Mouse (Mus musculus): ENCODE measurements around the gene Slit3.

The Slit3 gene

DNA sequence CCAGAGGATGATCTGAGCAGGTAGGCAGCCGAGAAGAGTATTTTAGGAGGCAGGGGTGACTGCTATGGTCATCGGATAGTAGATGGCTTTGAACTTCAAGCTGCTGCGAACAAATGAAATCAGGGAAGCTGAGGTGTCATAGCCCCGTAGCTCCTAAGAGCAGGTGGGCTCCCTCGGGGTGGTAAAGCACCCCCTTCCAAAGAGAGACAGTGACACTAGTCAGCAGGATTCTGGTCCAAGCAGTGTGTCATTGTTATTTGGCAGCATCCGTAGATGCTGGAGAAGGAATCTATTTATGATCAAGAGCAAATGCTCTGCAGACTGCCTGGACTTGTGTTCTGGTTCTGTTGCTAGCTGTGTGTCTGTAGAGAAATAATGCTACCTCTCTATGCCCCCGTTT, 154.3 kb downstream of the Slit3 start:
- DNase-seq (ENCODE audit: low spot score): no peak

DNA sequence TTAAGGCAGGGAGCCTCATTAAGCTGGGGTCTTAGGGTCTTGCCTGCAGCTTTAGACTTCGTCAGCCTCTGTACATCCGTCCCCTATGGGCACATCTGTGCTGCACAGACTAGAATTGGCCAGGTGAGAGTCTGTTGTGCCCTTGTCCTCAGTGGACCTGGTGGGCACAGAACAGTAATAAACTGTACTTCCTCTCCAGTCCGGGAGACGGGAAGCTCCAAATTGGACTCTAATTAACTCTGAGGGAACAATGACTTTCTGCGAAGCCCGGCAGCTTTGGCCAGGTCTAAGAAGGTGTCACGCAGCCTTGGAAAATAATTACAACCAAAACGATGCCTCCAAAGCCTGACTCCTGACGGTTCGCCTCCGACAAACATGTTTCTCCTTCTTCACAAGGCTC, 155.0 kb downstream of the Slit3 start:
- DNase-seq (ENCODE audit: low spot score): no peak

DNA sequence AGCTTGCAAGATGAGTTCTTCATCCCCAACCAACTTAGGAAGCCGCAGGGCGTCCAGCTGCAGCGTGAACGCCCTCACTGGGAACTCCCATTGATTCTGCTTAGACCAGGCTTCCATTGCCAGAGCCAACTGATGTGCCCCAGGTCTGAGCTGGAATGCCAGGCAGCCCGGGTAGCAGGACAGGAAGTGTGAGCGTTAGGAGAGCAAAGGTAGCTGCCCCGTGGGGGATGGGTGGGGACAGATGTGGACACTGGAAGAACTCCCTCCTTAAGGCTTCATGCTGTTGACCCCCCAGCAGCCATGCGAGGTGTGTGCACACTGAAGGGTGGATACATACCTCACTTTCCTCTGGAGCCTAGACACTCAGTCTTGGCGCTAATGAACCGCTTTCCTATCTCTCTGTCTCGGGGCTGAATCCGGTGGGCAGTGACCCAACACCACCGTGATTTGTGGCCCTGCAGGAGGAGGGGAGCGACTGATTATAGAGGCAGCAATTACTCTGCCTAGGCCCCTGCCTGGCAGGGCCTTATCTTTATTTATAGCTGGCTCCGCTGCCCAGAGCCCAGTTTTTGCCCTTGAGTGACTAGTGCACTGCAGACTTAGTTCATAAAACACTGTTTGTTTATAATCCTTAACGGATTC, 157.2 kb downstream of the Slit3 start:
- DNase-seq (ENCODE audit: low spot score): no peak

DNA sequence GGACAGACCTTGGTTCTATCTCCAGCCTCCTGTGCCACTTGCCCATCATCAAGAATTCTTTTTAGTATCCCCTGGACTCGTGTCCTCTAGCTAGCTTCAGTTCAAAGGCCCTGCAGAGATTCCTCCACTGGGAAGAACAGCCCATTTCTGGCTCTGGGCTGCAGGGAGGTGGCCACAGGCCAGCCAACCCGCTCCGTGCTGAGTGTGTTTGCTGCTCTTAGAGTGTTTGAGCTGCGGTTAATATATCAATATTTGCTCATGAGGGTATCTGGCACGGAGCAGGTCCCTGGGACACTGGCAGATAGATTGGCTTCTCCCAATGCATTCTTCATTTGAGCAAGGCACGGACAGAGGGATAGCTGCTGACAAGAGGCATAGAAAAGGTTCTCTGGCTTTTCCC, 159.8 kb downstream of the Slit3 start:
- no peak for DNase-seq (ENCODE audit: low spot score)

DNA sequence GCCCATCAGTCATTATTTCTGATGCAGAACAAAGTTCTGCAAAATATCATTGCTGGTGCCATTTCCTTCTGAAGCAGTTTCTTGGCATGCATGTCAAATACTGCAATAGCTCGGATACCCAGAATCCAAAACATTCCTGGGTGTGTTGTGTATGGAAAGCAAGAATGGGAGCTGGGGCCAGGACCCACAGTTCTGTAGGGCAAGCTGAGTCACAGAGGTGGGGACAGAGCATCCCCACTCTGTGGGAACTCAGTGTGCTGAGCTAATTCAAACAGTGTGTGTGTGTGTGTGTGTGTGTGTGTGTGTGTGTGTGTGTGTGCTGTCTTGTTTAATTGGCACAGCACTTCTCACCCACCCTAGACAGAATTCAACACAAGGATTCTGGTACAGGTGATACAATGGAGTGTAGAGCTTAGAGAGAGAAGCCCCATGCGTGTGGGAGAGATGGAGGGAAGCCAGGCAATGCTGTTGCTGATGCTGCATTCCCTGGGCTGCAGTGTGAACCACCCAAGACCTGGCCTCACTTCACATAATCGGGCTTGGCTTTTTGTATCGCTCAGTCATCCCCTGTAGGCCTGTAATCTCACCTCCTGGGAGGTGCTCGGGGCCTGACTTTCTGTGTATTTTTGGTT, 161.1 kb downstream of the Slit3 start:
- DNase-seq (ENCODE audit: low spot score): no peak

DNA sequence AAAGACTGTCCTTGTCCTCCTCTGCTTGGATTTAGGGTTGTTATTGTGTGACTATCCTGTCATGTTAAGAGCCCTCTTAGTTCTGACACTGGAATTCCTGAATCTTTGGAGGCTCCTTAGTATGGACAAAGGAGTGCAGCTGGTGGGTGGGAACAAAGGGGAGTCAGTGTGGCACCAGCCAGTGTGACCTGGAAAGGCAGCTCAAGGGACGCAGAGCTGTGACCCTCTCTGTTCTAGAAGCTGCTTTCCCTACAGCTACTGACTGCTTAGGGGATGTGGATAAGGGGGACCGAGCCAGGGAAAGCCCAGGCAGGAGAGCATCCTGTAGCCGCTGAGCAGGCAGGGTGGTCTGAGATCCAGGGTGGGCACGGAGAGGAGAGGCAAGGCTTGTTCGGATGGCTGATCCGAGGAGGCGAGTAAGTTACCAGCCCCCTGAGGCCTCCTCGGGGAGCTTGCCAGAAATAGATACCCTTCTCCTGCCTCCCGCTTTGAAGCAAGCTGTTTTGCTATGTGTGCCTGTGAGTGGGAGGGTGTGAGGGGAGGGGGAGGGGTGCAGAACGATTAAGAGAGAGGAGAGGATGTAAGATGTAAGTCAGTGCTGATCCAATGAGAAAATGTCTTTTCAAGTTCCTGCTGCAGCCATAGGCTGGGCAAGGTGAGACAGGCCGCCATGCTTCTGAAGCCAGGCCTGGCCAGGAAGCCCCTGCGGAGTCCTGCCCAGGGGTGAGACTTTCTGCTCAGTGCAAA, 162.0 kb downstream of the Slit3 start:
- no peak for DNase-seq (ENCODE audit: low spot score)

DNA sequence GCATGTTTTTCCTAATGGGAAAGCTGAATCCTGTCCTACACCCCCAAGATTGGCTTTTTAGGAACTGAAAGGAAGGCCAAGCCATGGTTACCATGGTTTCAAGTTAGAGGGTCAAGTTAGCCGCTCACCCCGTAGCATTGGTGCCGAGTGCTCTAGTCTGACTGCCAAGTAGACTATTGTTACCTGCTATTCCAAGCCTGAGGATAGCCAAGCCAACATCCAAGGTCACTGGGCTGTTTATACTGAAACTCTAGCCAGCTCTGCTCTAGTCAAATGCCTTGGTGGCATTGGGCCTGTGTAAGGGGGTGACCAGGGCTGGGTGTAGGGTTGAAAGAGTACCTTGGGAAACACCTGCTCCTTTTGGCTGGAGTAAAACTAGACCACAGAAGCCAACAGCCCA, 162.7 kb downstream of the Slit3 start:
- DNase-seq (ENCODE audit: low spot score): no peak

DNA sequence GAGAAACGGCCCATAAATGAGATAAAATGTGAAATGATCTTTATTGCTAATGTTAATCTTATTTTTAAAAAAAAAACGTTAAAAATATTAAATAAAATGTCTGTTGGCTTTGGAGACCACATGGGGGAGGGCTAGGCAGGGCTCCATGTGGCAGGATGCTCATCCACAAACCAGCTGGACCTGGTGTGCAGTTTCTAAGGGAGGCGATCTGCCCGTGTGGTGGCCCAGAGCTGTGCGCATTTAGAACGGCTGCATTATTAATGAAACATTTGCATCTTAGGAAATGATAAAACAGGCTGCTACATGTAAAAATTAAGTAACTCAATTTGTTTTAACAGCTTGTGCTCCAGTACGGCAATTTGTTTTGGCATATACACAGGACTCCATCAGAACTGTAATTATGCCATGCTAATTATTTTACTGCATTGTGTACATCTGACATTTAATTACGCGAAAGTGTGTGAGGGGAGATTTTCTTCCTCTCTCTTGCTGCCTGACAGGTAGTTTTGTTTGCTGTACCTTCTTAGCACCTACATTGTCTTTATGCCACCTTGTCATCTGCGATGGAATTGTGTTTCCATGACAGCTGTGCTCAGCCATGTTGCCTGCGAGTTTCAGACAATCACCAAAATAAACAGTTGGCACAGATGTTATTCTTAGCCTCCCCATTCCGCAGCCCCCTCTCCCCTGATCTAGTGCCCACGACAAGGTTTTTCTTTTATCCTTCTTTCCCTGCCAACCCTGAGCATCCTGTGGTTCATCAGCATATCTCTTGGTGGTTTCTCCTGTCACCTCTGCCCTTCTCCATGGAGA, 165.8 kb downstream of the Slit3 start:
- DNase-seq (ENCODE audit: low spot score): no peak

DNA sequence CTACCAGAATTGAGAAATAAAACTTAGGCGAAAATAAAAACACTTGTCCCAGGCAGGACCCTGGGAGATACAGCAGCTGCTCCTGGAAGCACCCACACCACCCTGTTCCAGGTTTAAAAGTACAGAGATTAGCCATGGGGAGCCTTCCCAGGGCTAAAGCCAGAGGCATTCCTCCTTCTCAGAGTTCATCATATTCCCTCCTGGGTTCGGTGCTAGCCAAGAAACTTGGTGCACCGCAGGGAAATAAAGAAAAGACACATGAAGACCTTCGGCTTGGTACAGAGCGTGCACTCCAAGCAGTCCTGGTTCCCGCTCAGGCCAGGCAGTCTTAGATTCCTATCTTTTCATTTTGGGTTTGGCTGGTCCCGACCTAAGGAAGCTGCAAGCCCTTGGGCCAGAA, 167.0 kb downstream of the Slit3 start:
- no peak for DNase-seq (ENCODE audit: low spot score)

DNA sequence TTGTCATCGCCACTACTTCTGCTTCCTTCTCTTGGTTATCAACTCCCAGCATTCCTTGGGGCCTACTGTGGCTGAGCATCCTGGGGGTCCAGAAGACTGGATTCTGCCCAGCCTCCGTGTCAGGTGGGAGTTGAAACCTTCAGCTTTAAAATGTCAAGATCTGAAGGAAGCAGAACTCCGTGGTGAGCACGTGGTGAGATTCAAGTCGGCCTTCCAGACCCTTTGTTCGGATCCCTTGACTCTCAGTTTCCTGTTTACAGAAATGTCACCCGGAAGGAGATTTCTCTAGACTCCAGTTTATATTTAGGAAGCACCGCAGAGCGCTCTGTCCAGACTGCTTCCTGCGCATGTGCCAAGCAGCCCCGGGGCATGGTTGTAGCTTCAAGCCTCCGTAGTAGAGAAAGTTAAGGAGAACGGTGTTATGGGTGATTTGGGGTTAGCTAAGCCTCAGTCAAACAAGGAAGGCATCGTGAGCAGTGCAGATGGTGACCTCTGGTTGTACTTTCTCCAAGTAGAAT, 167.8 kb downstream of the Slit3 start:
- DNase-seq (ENCODE audit: low spot score): no peak

DNA sequence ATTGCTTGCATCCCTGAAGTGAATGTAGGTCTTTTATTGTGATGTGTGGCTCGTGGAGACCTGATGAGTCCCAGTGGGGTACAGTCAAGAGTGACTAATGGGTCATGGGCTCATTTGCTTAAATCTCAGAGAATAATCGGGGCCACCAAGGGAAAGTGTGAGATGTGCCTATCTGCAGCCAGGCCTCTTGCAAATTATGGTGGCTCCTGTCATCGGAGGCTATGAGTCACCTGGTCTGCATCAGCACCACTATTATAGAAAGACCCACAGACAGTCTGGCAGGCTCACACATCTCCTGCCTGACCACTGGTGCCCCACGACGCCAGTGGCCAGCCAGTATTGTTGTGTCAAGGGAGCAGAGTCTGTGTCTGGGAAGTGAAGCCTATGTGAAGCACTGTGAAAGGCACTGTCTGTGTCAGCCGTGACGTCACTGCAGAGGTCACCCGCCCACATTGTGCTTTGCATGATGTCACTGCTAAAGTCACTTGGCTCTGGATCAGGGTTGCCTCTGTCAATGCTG, 171.3 kb downstream of the Slit3 start:
- no peak for DNase-seq (ENCODE audit: low spot score)

DNA sequence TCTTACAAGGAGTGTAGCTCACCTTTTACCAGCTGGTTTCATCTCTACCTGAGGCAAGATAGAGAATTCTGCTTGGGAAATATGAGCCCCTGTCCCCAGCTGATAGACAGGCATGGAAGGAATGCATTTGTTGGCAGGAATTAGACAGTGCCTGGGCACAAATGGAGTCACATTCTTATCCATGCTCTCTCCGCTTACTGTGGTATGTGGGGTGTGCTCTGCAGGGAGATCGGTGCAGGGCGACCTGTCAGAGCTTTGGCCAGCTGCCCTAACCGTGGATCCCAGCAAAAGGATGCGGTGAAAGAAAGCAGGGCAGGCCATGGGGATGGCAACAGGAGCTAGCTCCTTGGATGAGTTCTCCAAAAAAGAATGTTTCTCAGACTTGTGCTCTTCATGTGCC, 172.2 kb downstream of the Slit3 start:
- no peak for DNase-seq (ENCODE audit: low spot score)

DNA sequence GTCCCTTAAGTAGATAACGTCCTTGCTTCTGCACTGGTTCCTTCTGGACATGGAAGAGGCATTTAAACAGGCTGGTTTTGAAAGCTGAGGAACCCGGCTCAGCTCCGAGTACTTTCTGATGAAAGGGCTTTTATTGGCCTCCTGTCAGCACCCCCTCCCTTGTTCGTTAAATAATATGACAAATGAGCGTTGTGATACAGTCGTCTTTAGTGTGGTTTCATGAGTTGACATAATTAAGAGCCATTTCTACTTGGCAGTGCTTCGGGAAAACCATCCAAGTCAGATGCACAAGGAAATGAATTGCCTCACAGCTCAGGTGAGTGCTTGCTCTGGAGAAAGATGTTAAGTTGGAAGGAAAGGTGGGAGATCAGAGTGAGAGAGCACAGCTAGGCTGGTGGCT, 173.6 kb downstream of the Slit3 start:
- DNase-seq (ENCODE audit: low spot score): no peak

DNA sequence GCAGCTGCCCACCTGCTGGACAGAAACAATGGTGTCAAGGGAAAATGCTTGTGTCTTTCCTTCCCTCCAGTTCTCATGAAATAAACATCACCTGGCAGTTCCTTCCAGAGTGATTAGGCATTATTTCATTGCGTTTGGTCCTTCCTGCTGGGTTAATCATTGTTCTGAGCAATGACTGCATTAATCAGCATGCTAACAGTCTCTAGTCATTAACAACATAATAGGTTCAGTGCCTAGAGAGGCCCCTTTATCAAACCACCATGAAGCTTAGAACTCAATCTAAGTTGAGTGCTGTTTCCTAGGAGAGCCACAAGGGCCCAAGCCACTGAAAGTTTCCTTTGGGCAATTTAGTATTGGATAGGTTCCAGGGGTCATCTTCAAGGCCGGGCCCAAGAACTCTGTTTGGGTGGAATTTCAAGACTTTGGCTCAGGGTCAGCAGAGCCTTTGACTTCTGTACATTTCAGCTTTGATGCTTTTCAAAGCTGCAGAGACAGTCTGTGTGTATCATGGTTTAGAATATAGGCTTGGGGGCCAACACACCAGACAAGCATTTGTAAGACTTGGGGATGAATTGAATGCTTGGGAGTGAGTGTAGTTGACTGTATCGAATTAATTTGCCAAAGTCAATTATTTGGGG, 174.3 kb downstream of the Slit3 start:
- DNase-seq (ENCODE audit: low spot score): no peak

DNA sequence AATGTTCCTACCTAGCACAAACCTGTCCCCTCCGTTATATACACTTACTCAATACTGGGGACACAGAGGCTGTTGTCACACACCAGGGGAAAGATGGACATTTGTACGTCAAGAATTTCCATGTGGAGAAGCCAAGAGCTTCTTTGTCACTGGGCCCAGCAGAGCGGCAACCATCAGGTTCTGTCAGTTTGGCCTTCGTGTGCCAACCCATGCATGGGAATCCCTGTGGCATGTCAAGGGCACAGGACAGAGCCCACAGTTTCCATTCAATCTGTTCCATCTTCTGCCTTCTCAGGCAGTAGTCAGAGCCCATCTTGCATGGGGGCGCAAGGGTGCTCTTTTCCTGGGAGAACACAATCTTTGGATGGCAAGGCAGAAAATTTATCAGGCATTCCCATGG, 175.8 kb downstream of the Slit3 start:
- no peak for DNase-seq (ENCODE audit: low spot score)

DNA sequence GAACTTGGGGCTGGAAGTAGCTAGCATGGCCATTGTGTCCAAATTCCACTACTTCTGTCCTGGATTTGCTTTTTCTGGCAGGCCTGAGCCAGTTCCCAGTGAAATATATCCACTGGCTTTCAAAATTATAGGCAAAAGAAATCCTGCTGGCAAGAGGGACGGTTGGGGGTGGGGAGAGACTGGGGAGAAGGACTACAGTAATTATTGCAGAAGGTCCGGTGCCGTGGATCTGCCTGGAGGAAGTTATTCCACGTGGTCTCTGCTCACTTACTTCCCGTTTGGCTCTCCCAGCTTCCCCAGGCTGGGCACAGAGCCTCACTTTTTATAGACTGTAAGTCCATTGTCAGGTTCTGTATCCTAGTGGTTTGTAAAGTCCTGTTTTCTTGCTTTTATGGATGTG, 176.3 kb downstream of the Slit3 start:
- DNase-seq (ENCODE audit: low spot score): peak; percentile 33

DNA sequence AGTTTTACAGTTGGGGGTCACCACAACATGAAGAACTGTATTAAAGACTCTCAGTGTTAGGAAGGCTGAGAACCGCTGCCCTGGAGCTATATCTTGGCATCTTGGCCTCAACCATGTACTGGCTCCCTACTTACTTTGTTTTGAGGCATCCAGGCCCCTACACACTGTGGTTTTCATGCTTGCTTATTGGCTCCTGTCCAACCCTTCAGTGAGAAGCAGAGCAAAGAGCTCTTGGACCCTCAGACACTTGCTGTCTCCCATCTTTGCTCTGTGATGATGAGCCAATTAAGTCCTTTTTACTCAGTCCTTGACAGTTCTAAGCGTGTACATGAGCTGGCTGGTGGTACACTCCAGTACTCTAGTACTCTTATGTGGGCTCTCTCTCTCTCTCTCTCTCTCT, 177.5 kb downstream of the Slit3 start:
- DNase-seq (ENCODE audit: low spot score): no peak

DNA sequence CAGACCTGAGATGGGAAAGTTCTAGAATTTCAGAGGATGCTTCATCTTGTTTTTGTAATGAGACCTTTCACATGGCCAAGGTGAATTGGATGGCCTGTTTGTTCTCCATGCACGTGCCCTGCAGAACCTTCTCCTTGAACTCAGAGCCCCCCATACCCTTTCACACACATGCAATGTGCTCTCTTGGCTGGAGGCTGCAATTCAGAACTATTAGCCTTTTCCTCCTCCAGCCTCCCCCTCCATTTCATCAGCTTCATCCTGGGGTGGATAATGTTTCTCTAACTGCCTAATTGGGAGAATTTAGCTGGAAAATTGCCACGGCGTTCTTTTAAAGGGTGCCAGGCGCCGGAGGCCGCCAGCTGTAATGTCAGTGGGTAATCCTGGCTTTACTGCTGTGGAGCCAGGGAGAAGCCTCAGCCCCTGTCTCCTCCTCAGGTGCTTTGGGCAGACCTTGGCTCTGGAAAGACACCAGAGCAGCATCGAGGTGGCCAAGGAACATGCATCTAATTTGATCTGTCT, 178.9 kb downstream of the Slit3 start:
- no peak for DNase-seq (ENCODE audit: low spot score)

DNA sequence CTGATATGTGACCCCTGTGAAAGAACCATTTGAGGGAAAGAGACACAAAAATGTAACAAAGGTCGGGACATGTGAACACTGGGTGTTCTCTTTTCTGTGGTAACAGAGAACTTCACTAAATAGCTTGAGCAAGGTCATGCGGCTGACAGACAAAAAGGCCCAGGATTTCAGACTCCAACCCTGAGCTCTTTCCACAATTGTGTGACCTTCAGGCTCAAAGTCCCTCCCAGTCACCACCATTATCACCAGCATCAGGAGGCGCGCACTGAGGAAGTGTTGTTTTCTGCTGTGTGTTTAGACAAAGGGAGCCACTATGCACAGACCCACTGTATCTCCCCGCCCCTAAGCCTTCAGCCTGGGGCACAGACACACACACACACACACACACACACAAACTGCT, 181.2 kb downstream of the Slit3 start:
- DNase-seq (ENCODE audit: low spot score): no peak

DNA sequence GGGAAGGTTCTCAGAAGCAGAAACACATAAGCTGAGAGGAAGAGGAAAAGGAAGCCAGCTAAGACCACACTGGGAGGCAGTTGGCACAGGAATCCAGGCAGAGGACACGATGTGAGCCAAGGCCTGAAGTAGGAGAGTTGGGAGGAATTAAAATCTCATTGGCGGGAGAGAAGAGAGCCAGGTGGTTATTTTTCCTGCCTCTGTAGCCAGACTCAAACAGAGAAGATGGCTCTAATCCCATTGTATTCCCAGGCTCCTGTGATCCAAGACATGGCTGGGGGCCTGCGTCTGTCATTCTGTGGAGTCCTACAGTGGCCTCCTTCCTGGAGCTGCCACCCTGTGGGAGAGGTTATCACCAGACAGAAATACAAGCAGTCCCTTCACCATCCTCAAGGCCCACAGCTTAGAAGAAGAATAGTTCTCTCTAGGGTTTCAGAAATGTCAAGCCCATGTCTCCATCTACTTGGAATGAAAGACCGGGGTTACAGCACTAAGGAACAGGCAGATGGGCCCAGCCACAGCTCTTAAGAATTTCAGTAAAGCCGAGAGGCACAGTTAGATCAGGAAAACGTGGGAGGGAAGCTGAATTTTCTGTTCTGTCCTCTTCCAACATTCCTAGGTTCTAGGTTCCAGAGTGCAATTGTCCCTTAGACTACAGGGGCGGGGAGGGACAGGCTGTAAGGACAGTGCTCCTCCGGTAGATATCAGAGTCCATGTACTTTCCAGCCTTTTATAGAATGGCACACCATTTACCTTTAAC, 183.4 kb downstream of the Slit3 start:
- DNase-seq (ENCODE audit: low spot score): no peak

DNA sequence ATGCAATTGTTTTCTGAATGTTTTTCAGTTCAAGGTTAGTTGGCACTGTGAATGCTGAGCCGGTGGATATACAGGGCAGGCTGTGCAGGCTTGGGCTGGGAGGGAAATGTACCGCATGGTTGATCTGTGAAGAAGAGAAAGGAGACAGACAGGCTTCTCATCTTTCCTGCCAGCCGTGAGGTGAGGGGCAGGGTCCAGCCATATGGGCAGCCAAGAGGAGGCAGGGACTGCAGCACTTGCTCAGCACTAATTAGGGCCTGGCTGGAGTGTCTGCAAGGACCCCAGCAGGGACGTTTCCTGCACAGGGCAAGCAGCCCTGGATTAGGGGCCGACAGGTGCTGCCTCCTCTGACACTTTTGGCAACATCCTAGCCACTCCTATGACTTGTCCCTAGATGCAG, 184.1 kb downstream of the Slit3 start:
- DNase-seq (ENCODE audit: low spot score): no peak
